9 mouse cellular contexts compared by ENCODE assay signal in the genomic region with DNA sequence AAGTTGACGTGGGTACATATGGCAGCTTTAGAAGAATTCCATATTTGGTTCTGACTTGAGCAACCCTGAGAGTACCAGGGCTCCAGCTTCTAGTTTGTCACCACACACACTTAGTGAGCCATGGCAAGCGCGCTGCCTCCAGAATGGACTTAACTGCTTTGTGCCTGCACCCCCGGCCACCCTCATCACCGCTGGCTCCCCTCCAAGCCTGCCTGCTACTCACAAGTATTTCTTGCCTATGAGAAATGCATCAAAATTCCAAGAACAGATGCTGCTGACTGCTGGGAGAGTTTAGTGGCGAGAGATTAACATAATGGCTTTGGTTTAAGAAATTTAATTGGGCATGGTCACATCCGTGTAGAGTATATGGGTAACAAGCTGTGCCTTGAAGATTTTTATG. TPM values are rescaled to one million over a fixed set of nuclear protein-coding genes. Genes with fewer than 3 reads are reported as not detected.
DNase-seq lines count a peak whose midpoint lies in the region; ATAC-seq lines count a peak whose summit lies in the region.
"Had no signal": no experiment of that assay in that cellular context is flagged by ENCODE, and none has a peak within 500 bp of the region (broad histone marks: within the 10 kb centered on the region; RNA-seq: fewer than 3 reads in every experiment).

No protein-coding gene starts in this region.

- H3K27ac ChIP-seq in lung, embryonic 16.5 days (ENCODE audit: low read length): no peak overlapping the region; the same call in 1 of the 2 replicates
- H3K27ac ChIP-seq in forebrain, embryonic 16.5 days (ENCODE audit: low read length): peak overlapping the region; percentile 10; the same call in 1 of the 2 replicates

- peaks cover 8% of the 10 kb centered on the region; the same call in 1 of the 2 replicates for H3K4me1 ChIP-seq in lung, embryonic 16.5 days (replicated peaks; ENCODE audit: control insufficient read depth, insufficient read depth, low read length)
- H3K4me1 ChIP-seq in forebrain, embryonic 16.5 days (replicated peaks; ENCODE audit: control insufficient read depth, insufficient read depth, low read length): peaks cover 21% of the 10 kb centered on the region

- ATAC-seq in lung, embryonic 16.5 days (ENCODE audit: low read depth): peak; percentile 63; the same call in 1 of the 2 replicates
- ATAC-seq in forebrain, embryonic 16.5 days: peak; percentile 86
- ATAC-seq: intestine, embryonic 16.5 days had no signal

- no peaks in the 10 kb centered on the region for H3K36me3 ChIP-seq in lung, embryonic 16.5 days (ENCODE audit: control insufficient read depth, insufficient read depth, low read length)
- no peaks in the 10 kb centered on the region for H3K36me3 ChIP-seq in forebrain, embryonic 16.5 days (ENCODE audit: control insufficient read depth, insufficient read depth)

- H3K4me3 ChIP-seq in lung, embryonic 16.5 days (ENCODE audit: low read length): no peak overlapping the region
- H3K4me3 ChIP-seq in forebrain, embryonic 16.5 days (replicated peaks; ENCODE audit: low read length): no peak overlapping the region

- H3K27me3 ChIP-seq in lung, embryonic 16.5 days (ENCODE audit: control insufficient read depth, insufficient read depth, low read depth, low read length): no peaks in the 10 kb centered on the region
- no peaks in the 10 kb centered on the region for H3K27me3 ChIP-seq in forebrain, embryonic 16.5 days (replicated peaks; ENCODE audit: control insufficient read depth, insufficient read depth, low read length)

- H3K9me3 ChIP-seq in lung, embryonic 16.5 days (ENCODE audit: control insufficient read depth, low read length): no peaks in the 10 kb centered on the region
- no peaks in the 10 kb centered on the region for H3K9me3 ChIP-seq in forebrain, embryonic 16.5 days (ENCODE audit: control insufficient read depth, low read length)

- no peak overlapping the region for H3K4me2 ChIP-seq in lung, embryonic 16.5 days (ENCODE audit: low read depth, low read length)
- H3K4me2 ChIP-seq in forebrain, embryonic 16.5 days (ENCODE audit: low read length): peak overlapping the region; percentile 6; the same call in 1 of the 2 replicates

- DNase-seq in lung, adult 18-20 months: no peak
- peak; percentile 32 to 40 for DNase-seq in layer of hippocampus, postnatal 10 days (ENCODE audit: low spot score in 2 of 2)
- peak; percentile 62 to 66 for DNase-seq in right cerebral cortex, adult 2 months (ENCODE audit: low spot score in 2 of 2)
- DNase-seq in embryo, embryonic 10 days (ENCODE audit: low spot score): no peak
- DNase-seq in ovary, postnatal 10 days (ENCODE audit: low spot score): no peak
- DNase-seq in adipocyte (ENCODE audit: low spot score): no peak

- no peak overlapping the region for H3K9ac ChIP-seq in lung, embryonic 16.5 days (ENCODE audit: low read length)
- no peak overlapping the region for H3K9ac ChIP-seq in forebrain, embryonic 16.5 days (replicated peaks; ENCODE audit: low read depth, low read length)

- WGBS in lung, embryonic 16.5 days: 43% methylated on average over 7 of the region's 7 CpGs
- WGBS in forebrain, embryonic 16.5 days: 23% methylated on average over 7 of the region's 7 CpGs

RNA-seq across cellular contexts. Expression of a gene that starts 48.0 kb away (rescaled TPM):
- polyA plus RNA-seq in lung, embryonic 16.5 days (2015; fragmentation: Nextera tagmentation; extraction: Ambion mirVana): 4.6 and 4.7 TPM in 2 replicates
- polyA plus RNA-seq in forebrain, embryonic 16.5 days (2015; fragmentation: Nextera tagmentation; extraction: Ambion mirVana): 11.0 and 12.4 TPM in 2 replicates
- total RNA-seq in layer of hippocampus, postnatal 10 days (2021): 10 to 100 TPM; 44.6 to 46.4 TPM

Comparison
In these comparisons a context has a peak if more than half of its experiments do, and no peak if none do; other contexts are left out.
1. DNase-seq: peak in layer of hippocampus, postnatal 10 days (2 of 2) and right cerebral cortex, adult 2 months (2 of 2); none in lung, adult 18-20 months (0 of 2), embryo, embryonic 10 days (single experiment), ovary, postnatal 10 days (single experiment) and adipocyte (single experiment).